Mouse (Mus musculus) kidney, postnatal 10 days (tissue): ENCODE data around the gene Arl6ip5.
A peak's percentile ranks its signal among the peaks of the same experiment; 100 is the strongest.

Source experiments
- DNase-seq: peaks from one replicate; pipeline ENCODE4 v3.0.0; 2021; ENCODE audit warnings: mixed read lengths

Gene Arl6ip5

DNA sequence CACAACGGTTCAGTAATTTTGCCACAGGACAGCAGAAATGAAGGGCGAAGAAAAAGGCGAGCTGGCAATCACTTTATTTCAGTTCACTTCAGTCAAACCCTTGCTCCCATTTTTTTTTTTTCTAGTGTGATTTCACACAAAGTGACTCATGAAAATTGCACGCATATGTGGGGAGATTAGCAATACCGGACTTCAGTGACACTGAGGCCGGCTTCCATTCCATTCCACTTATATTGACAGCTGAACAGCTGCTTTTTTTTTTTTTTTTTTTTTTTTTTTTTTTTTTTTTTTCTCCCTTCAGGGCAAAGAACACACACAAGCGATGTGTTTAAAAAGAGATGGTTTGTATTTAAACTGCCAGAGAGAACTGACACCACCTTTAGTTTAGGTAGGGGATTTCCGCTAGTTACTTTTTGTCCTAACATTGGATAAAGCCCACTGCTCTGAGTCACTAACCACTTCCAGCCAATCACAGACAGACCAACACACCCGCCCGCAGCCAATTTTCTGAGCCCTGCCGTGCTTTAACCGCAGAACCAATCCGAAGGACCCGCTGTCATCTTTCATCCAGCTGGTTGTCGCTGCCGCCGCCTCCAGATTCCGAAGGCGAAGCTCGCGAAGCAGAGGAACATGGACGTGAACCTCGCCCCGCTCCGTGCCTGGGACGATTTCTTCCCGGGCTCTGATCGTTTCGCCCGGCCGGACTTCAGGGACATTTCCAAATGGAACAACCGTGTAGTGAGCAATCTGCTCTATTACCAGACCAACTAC, at the start of gene Arl6ip5:
Gene Arl6ip5, plus strand, starts transcription at position 499 of the 771 bp plus-strand sequence.
- peak; percentile 93 for DNase-seq

GRCm38 (mm10) chr6:97175716-97176115, 34.8 kb upstream of the Arl6ip5 start:
- peak; percentile 62 for DNase-seq

- peak; percentile 98 for DNase-seq
Measured at GRCm38 (mm10) chr6:97178491-97179366, 31.8 kb upstream of the Arl6ip5 start, which contains the start of gene Tmf1. Gene Tmf1, minus strand, starts transcription at chr6:97179122.

DNA sequence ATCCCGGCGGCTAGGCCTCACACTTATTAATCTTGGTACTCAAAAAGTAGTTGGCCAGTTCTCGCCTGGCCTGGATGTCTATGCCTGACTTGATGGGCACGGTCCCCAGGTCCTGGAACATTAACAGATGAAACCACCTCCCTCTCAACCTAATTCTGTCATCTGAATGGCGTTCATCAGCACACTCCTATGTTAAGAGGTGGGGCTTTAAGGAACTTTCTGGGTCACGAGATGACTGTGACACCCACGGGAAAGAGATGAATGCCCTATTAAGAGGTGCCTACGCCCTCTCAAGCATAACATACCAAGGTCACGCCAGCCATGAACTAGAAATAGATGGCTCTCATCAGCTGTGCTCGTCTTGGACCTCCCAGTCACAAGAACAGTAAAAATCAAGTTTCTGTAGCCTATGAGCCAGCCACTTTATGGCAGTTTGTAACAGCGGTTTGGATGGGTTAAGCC, 31.1 kb upstream of the Arl6ip5 start:
- DNase-seq: no peak

GRCm38 (mm10) chr6:97200437-97200836, 10.1 kb upstream of the Arl6ip5 start:
- DNase-seq: no peak

DNA sequence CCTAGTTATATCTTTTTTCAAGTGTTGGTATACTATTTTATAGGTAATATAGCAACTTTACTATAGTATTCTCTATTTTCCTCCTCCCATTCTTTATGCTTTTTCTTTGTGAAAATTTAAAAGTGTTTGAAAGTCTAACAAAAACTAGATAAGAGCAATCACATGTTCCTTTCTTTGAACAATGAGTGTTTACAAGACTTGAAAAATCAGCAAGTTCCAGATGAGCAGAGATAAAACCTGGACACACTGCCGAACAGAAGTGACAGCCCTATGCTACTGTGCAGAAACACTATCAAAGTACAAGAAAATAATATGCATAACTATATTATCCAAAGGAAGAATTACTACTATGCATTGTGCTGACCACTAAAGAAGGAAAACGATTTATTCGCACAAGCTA, 8.0 kb upstream of the Arl6ip5 start:
- DNase-seq: no peak

DNA sequence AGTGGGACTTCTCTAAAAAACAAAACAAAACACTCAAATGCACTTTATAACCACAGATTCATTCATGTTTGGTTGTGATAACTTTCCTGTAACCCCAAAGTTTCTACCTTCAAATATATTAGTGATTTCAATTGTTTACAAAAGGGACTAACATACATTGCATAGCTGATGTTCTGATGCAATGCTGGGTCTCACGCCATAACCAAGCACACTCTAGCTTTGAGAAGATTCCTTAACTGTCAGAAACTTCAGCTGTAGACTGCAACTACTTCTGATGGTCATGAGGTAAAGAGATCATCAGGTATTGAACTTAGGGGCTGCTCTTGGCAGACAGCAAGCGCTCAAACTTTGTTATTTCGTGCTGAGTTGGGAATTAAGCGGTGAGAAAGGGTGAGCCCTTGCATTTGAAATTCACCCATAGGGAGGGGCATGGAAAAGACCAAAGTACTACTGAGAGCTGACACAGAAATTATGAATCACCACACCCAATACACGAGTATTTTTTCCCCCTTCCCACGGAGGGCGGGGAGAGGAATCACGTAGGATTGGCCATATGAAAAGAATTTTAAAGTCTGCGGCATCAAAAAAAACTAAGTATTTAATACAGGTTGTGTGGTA, 6.1 kb upstream of the Arl6ip5 start:
- DNase-seq: no peak

- DNase-seq: peak; percentile 58
Measured at GRCm38 (mm10) chr6:97204952-97205351, 5.5 kb upstream of the Arl6ip5 start.

- peak; percentile 100 for DNase-seq
Measured at GRCm38 (mm10) chr6:97205439-97205885, 5.0 kb upstream of the Arl6ip5 start, which contains the start of gene Uba3. Gene Uba3, minus strand, starts transcription at chr6:97205647.

DNA sequence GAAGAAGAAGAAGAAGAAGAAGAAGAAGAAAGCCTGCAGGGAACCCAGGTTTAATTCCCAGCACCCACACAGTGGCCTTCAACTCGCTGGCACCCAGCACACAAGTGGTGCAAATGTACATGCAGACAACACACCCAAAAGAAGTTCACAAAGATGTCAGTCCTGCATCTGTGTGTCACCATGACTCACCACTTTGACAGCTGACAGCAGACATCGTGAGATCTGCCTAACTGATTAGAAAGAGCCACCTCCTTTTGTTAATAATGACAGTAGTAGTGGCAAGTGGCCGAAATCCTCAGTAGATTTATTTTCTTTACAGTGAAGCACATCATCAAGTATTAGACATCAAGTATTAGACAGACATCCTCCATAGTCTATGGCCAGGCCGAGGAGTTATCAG, 3.4 kb upstream of the Arl6ip5 start:
- no peak for DNase-seq

GRCm38 (mm10) chr6:97208406-97208805, 2.1 kb upstream of the Arl6ip5 start:
- DNase-seq: no peak

GRCm38 (mm10) chr6:97209201-97209600, 1.3 kb upstream of the Arl6ip5 start:
- DNase-seq: no peak

- no peak for DNase-seq
Measured at GRCm38 (mm10) chr6:97209751-97210150, 738 bp upstream of the Arl6ip5 start.

- DNase-seq: peak; percentile 39
Measured at GRCm38 (mm10) chr6:97210962-97211601, 593 bp downstream of the Arl6ip5 start.

- DNase-seq: peak; percentile 26
Measured at GRCm38 (mm10) chr6:97211981-97212380, 1.5 kb downstream of the Arl6ip5 start.

- no peak for DNase-seq
Measured at GRCm38 (mm10) chr6:97216154-97216821, 5.8 kb downstream of the Arl6ip5 start.

DNA sequence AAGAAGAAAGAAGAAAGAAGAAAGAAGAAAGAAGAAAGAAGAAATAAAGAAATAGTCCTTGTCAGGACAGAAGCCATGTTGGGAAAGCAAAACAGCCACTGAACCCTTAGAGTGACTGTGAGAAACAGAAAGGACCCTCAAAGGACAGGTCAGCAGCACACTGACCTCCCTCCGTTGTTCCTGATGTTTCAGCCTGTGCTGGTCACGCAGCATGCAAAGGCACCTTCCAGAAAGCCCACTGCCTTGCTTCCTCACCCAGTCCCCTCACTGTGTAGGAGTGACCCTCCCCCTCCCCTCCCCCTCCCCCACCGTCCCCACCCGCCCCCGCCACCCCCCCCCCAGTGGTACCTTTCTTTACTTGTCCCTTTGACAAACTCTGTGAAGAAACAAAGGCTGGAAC, 10.2 kb downstream of the Arl6ip5 start:
- DNase-seq: no peak

DNA sequence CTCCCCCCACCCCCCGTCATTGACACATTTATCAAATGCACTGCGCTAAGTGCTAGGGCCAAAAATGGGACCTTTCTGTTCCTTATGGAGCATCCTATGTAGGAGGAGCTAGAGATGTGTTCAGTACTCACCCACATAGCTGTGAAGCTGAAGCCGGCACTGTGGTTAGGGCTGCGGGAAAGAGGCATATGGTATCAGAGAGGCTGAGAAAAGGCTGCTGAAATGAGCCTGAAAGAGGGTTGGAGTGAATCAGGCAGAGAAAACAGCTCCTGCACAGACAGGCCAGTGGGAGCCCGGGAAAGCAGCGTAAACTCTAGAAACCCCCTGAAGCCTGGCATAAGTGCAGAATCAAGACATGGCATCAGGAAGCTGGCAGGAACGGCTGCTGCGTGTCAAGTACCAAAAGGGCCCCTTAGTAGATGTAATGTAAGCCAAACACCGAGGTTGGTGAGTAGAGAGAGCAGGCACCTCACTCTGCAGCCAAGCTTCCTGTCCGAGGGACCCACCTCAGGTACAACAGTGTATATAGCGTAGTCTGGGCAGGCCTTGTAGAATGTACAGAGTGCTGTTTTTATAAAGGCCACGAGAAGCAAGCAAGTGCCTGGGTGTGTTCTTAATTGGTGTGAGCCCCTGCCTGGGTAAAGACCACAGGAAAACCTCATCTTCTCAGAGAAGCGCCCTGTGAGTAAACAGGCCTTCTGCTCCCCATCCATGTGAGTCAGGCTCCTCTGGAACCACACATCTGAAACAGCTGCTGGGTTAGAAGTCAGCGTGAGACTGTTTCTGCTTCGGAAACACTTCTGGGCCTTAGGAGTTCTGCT, 10.9 kb downstream of the Arl6ip5 start:
- no peak for DNase-seq

GRCm38 (mm10) chr6:97222321-97222720, 11.8 kb downstream of the Arl6ip5 start:
- no peak for DNase-seq

GRCm38 (mm10) chr6:97222931-97223467, 12.5 kb downstream of the Arl6ip5 start:
- no peak for DNase-seq

- DNase-seq: no peak
Measured at GRCm38 (mm10) chr6:97223566-97223965, 13.1 kb downstream of the Arl6ip5 start.
